In genomic region chr16:8514180-8514579, GRCm38 (mm10) we compare ENCODE assay signal across 7 mouse cellular contexts. TPM values are rescaled to one million over a fixed set of nuclear protein-coding genes. Genes with fewer than 3 reads are reported as not detected.
DNase-seq lines count a peak whose midpoint lies in the region; ATAC-seq and TF ChIP-seq lines count a peak whose summit lies in the region.

No protein-coding gene starts in this region.

- TF ChIP-seq CTCF in E14TG2a.4 (conservative IDR thresholded peaks at IDR 0.05; ENCODE audit: low read length), result no peak
- no peak for TF ChIP-seq CTCF in hindbrain, postnatal 0 days (IDR thresholded peaks at IDR 0.05; ENCODE audit: low read depth)
- TF ChIP-seq CTCF in small intestine, adult 2 months (IDR thresholded peaks at IDR 0.05; ENCODE audit: extremely low read depth, insufficient read length, insufficient replicate concordance, low read depth, low read length), result no peak

- H3K4me1 ChIP-seq in E14TG2a.4 (replicated peaks; ENCODE audit: low read depth, low read length), result peaks cover 16% of the 10 kb centered on the region
- peaks cover 22% of the 10 kb centered on the region for H3K4me1 ChIP-seq in forebrain, embryonic 15.5 days
- H3K4me1 ChIP-seq in hindbrain, postnatal 0 days (ENCODE audit: insufficient read depth, low read length), result peaks cover 13% of the 10 kb centered on the region
- peaks cover 18% of the 10 kb centered on the region for H3K4me1 ChIP-seq in liver, embryonic 12.5 days
- H3K4me1 ChIP-seq in small intestine, adult 2 months (ENCODE audit: control insufficient read depth, insufficient read depth, insufficient read length, low read length), result peaks cover 12% of the 10 kb centered on the region; the same call in 1 of the 2 replicates

- peak overlapping the region; percentile 79 for H3K9ac ChIP-seq in forebrain, embryonic 15.5 days (replicated peaks)
- peak overlapping the region; percentile 65 for H3K9ac ChIP-seq in hindbrain, postnatal 0 days (replicated peaks; ENCODE audit: low read length)
- H3K9ac ChIP-seq in liver, embryonic 12.5 days, result no peak overlapping the region

- H3K27ac ChIP-seq in forebrain, embryonic 15.5 days (replicated peaks), result no peak overlapping the region
- peak overlapping the region; percentile 84; the same call in 1 of the 2 replicates for H3K27ac ChIP-seq in hindbrain, postnatal 0 days
- no peak overlapping the region for H3K27ac ChIP-seq in liver, embryonic 12.5 days
- no peak overlapping the region for H3K27ac ChIP-seq in small intestine, adult 2 months (ENCODE audit: insufficient read depth, low read depth, low read length)

- peaks cover 51% of the 10 kb centered on the region for H3K27me3 ChIP-seq in E14TG2a.4 (ENCODE audit: insufficient read depth, low read length)
- H3K27me3 ChIP-seq in forebrain, embryonic 15.5 days, result peaks cover 16% of the 10 kb centered on the region
- H3K27me3 ChIP-seq in hindbrain, postnatal 0 days (ENCODE audit: insufficient read depth, low read length), result no peaks in the 10 kb centered on the region
- H3K27me3 ChIP-seq in liver, embryonic 12.5 days (replicated peaks), result peaks cover 39% of the 10 kb centered on the region
- H3K27me3 ChIP-seq in small intestine, adult 2 months (ENCODE audit: control insufficient read depth, insufficient read depth, low read length), result no peaks in the 10 kb centered on the region

- 7% methylated on average over 4 of the region's 4 CpGs for WGBS in forebrain, embryonic 15.5 days
- 11% methylated on average over 4 of the region's 4 CpGs for WGBS in hindbrain, postnatal 0 days
- 43% methylated on average over 4 of the region's 4 CpGs for WGBS in liver, embryonic 12.5 days (ENCODE audit: insufficient replicate concordance)
- WGBS in small intestine, adult 2 months, result 22% methylated on average over 4 of the region's 4 CpGs

- ATAC-seq in forebrain, embryonic 15.5 days (replicated peaks), result no peak
- ATAC-seq in hindbrain, postnatal 0 days, result no peak
- ATAC-seq in liver, embryonic 12.5 days, result no peak
- no peak for ATAC-seq in megakaryocyte progenitor cell, adult 5-6 weeks (replicated peaks; ENCODE audit: poor library complexity)

- H3K4me3 ChIP-seq in E14TG2a.4 (replicated peaks; ENCODE audit: low read length), result peak overlapping the region; percentile 77; the same call in 1 of the 2 replicates
- H3K4me3 ChIP-seq in forebrain, embryonic 15.5 days, result peak overlapping the region; percentile 79
- peak overlapping the region; percentile 56 for H3K4me3 ChIP-seq in hindbrain, postnatal 0 days (ENCODE audit: low read length)
- H3K4me3 ChIP-seq in liver, embryonic 12.5 days, result peak overlapping the region; percentile 51
- H3K4me3 ChIP-seq in small intestine, adult 2 months (ENCODE audit: low read depth, low read length), result peak overlapping the region; percentile 69

- peak; percentile 41 for DNase-seq in adrenal gland, postnatal 14 days
- DNase-seq in hindbrain, postnatal 0 days (ENCODE audit: low spot score), result peak; percentile 82

- H3K4me2 ChIP-seq in forebrain, embryonic 15.5 days (replicated peaks), result peak overlapping the region; percentile 82
- peak overlapping the region; percentile 77 for H3K4me2 ChIP-seq in hindbrain, postnatal 0 days (ENCODE audit: low read depth, low read length)
- peak overlapping the region; percentile 61 for H3K4me2 ChIP-seq in liver, embryonic 12.5 days

- H3K9me3 ChIP-seq in E14TG2a.4 (ENCODE audit: low read length), result no peaks in the 10 kb centered on the region
- no peaks in the 10 kb centered on the region for H3K9me3 ChIP-seq in forebrain, embryonic 15.5 days
- H3K9me3 ChIP-seq in hindbrain, postnatal 0 days (ENCODE audit: low read length), result no peaks in the 10 kb centered on the region
- H3K9me3 ChIP-seq in liver, embryonic 12.5 days (replicated peaks), result no peaks in the 10 kb centered on the region

- no peak for TF ChIP-seq POLR2A in small intestine, adult 2 months (IDR thresholded peaks at IDR 0.05; ENCODE audit: low read depth, low read length)

- H3K36me3 ChIP-seq in E14TG2a.4 (ENCODE audit: insufficient read depth, low read length), result no peaks in the 10 kb centered on the region
- H3K36me3 ChIP-seq in forebrain, embryonic 15.5 days, result no peaks in the 10 kb centered on the region
- H3K36me3 ChIP-seq in hindbrain, postnatal 0 days (ENCODE audit: insufficient read depth, low read length), result no peaks in the 10 kb centered on the region
- H3K36me3 ChIP-seq in liver, embryonic 12.5 days, result peaks cover 3% of the 10 kb centered on the region; the same call in 1 of the 2 replicates
- peaks cover 6% of the 10 kb centered on the region; the same call in 1 of the 2 replicates for H3K36me3 ChIP-seq in small intestine, adult 2 months (ENCODE audit: control insufficient read depth, insufficient read depth, low read length)

RNA-seq across cellular contexts. Expression of gene Abat, which starts 1.0 kb away (rescaled TPM):
- 27.5 and 49.6 TPM in 2 replicates for total RNA-seq in adrenal gland, postnatal 14 days (2021)
- polyA plus RNA-seq in forebrain, embryonic 15.5 days (2015; fragmentation: Nextera tagmentation; extraction: Ambion mirVana), result 48.4 and 51.0 TPM in 2 replicates
- 149 and 157 TPM in 2 replicates for total RNA-seq in hindbrain, postnatal 0 days (2014; rRNA removed)
- polyA plus RNA-seq in hindbrain, postnatal 0 days (2015; fragmentation: Nextera tagmentation; extraction: Ambion mirVana), result 108 and 111 TPM in 2 replicates
- polyA plus RNA-seq in liver, embryonic 12.5 days (2016; fragmentation: Nextera tagmentation; extraction: Ambion mirVana), result 19.6 and 20.1 TPM in 2 replicates
- 7.8 and 22.0 TPM in 2 replicates for polyA plus RNA-seq in small intestine, adult 2 months (2012; rRNA removed)
- not detected in 2 replicates for total RNA-seq in megakaryocyte progenitor cell, adult 5-6 weeks (2015)
- total RNA-seq in megakaryocyte progenitor cell, adult 5-6 weeks (2017), result 0.03 and 0.21 TPM in 2 replicates

RNA-seq across cellular contexts. Expression of gene Mettl22, which starts 43.6 kb away (rescaled TPM):
- 18.8 and 21.0 TPM in 2 replicates for total RNA-seq in adrenal gland, postnatal 14 days (2021)
- 32.2 and 36.1 TPM in 2 replicates for polyA plus RNA-seq in forebrain, embryonic 15.5 days (2015; fragmentation: Nextera tagmentation; extraction: Ambion mirVana)
- total RNA-seq in hindbrain, postnatal 0 days (2014; rRNA removed), result 34.0 and 39.0 TPM in 2 replicates
- 66.3 and 66.9 TPM in 2 replicates for polyA plus RNA-seq in hindbrain, postnatal 0 days (2015; fragmentation: Nextera tagmentation; extraction: Ambion mirVana)
- 9.7 and 10.7 TPM in 2 replicates for polyA plus RNA-seq in liver, embryonic 12.5 days (2016; fragmentation: Nextera tagmentation; extraction: Ambion mirVana)
- polyA plus RNA-seq in small intestine, adult 2 months (2012; rRNA removed), result 5.6 and 10.3 TPM in 2 replicates
- total RNA-seq in megakaryocyte progenitor cell, adult 5-6 weeks (2015), result 12.7 and 19.2 TPM in 2 replicates
- total RNA-seq in megakaryocyte progenitor cell, adult 5-6 weeks (2017), result 8.4 and 15.7 TPM in 2 replicates
